Mouse (Mus musculus): Measurements from ENCODE around the gene Thbs2.
"Not testable (repeated sequence)": the region's sequence is repeated elsewhere in the genome, so short reads cannot be mapped to it uniquely, and the experiment has no call there.

Gene Thbs2

DNA sequence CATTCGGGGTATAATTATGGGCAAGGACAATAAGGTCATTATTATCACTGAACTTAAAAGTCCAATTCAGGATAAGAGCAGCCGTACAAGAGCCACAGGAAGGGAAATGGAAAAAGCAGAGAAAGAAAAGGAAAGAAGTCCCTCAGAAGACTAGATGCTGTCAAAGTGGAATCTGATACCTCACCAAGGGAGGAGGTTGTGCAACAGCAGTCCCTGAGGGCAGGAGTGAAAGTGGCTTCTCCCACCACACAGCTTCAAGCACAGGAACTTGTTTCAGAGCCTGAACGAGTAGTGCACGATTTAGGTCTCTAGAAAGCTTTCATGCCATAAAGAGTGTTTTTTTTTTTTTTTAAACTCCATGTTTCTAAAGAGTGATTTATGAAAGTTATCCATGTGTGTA, 65.1 kb downstream of the Thbs2 start:
- no peak for DNase-seq (ENCODE audit: low spot score)

DNA sequence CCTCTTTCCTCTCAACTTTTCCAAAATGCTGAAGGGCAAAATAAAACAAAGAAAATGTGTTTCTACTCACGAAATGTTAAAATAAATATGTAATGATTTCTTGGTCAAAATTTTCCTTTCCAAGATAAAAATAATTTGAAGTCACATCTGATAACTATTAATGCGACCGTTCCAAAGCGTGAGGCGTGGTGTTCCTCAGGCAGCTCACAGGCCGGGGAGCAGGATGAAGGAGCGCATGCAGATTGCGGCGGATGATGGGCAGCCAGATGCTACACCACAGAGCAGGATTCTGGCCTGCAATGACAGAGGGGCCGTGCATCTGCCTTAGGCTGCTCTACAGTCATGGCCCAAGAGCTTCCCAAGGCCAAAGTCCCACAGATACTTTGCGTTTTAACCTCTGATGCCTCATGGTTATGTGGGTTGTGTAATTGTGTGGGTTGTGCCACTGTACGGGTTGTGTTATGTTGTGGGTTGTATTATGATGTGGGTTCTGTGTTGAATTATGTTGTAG, 66.2 kb downstream of the Thbs2 start:
- DNase-seq (ENCODE audit: low spot score), result peak; percentile 11

DNA sequence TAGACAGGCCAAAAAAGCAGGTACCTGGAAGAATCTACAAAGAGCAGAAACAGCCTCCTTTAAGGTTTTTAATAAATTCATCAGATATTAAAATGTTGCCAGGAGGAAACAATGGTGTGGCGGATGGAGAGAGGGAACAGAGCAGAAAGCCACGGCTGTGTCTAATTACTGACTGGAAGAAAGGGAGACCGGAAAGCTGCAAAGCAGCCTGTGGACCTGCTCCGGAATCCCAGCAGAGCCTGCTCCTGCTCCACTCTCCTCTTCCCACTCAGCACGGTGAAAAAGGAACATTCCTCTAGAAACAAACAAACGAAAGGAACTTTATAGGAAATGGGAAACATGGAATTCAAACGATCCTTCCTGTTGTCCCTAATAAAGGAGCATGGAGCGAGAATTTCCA, 69.6 kb downstream of the Thbs2 start:
- no peak for DNase-seq (ENCODE audit: low spot score)

GRCm38 (mm10) chr17:14621006-14621405, 73.0 kb downstream of the Thbs2 start:
- DNase-seq (ENCODE audit: low spot score), result not testable (repeated sequence)

DNA sequence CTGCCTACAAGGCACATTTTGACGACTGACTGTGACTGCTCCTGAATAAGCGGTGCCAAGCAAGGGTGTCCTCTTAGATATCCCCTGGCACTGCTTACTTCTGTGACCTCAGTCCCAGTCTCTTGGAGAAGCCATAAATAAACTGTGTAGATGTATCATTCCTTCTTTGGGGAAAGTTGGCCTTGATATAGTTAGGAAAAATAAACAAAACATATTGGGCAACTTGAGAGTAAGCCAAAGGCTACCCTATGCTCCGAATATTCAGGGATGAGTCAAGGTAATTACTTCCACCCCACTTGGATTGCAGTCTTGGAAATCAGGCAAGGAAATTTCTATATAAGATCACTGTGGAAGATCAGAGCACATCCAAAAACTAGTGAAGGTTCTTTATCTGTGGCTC, 74.0 kb downstream of the Thbs2 start:
- DNase-seq (ENCODE audit: low spot score), result no peak

DNA sequence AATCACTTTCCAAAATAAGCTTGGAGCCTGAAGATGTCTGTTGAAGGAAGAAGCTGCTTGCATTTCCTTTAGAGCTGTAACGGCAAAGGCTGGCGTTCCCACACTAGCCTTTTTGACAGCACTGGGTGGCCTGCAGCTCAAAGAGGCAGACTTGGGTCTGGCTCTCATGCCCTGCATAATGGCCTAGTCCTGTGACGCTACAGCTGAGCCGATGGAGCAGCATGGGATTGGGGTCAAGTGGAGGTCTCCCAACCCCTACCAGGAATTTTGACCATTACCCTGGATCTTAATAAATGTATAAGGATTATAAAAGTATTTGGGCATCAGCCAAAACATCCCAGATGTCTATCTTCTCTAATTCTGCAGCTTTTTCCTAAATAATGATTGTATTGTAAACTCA, 75.0 kb downstream of the Thbs2 start:
- no peak for DNase-seq (ENCODE audit: low spot score)

Data from urinary bladder, postnatal 14 days (tissue).